Mouse (Mus musculus): ENCODE data around the gene Rpl39.
"Not testable (repeated sequence)": the region's sequence is repeated elsewhere in the genome, so short reads cannot be mapped to it uniquely, and the experiment has no call there.

The Rpl39 gene

GRCm38 (mm10) chrX:37084927-37085660 lies at the start of gene Rpl39:
Rpl39 (minus strand) TSS chrX:37085402.
- peak; percentile 80 for DNase-seq (ENCODE audit: low read depth, low spot score)

- peak; percentile 54 for DNase-seq (ENCODE audit: low read depth, low spot score)
These were observed 41.6 kb upstream of the Rpl39 start, which contains the start of gene Nkap for GRCm38 (mm10) chrX:37126671-37127358. Nkap (plus strand) TSS chrX:37126795.

- no peak for DNase-seq (ENCODE audit: low read depth, low spot score)
These were observed 40.3 kb upstream of the Rpl39 start for GRCm38 (mm10) chrX:37125511-37125910.

- DNase-seq (ENCODE audit: low read depth, low spot score), result no peak
These were observed 35.0 kb upstream of the Rpl39 start for GRCm38 (mm10) chrX:37120212-37120611.

- no peak for DNase-seq (ENCODE audit: low read depth, low spot score)
These were observed 34.4 kb upstream of the Rpl39 start for GRCm38 (mm10) chrX:37119585-37119984.

- no peak for DNase-seq (ENCODE audit: low read depth, low spot score)
These were observed 31.9 kb upstream of the Rpl39 start for GRCm38 (mm10) chrX:37117085-37117484.

- DNase-seq (ENCODE audit: low read depth, low spot score), result no peak
These were observed 25.6 kb upstream of the Rpl39 start for GRCm38 (mm10) chrX:37110881-37111193.

GRCm38 (mm10) chrX:37110193-37110880 lies 25.1 kb upstream of the Rpl39 start, which contains the start of gene Upf3b:
Upf3b (minus strand) TSS chrX:37110322.
- DNase-seq (ENCODE audit: low read depth, low spot score), result peak; percentile 89

- no peak for DNase-seq (ENCODE audit: low read depth, low spot score)
These were observed 24.5 kb upstream of the Rpl39 start for GRCm38 (mm10) chrX:37109526-37110192.

GRCm38 (mm10) chrX:37103826-37104225 lies 18.6 kb upstream of the Rpl39 start:
- DNase-seq (ENCODE audit: low read depth, low spot score), result no peak

- DNase-seq (ENCODE audit: low read depth, low spot score), result no peak
These were observed 13.5 kb upstream of the Rpl39 start for GRCm38 (mm10) chrX:37098681-37099080.

GRCm38 (mm10) chrX:37095106-37095768 lies 10.0 kb upstream of the Rpl39 start:
- DNase-seq (ENCODE audit: low read depth, low spot score), result no peak

- no peak for DNase-seq (ENCODE audit: low read depth, low spot score)
These were observed 6.3 kb upstream of the Rpl39 start for GRCm38 (mm10) chrX:37091457-37091856.

- DNase-seq (ENCODE audit: low read depth, low spot score), result no peak
These were observed 3.6 kb upstream of the Rpl39 start for GRCm38 (mm10) chrX:37088778-37089177.

- DNase-seq (ENCODE audit: low read depth, low spot score), result no peak
These were observed 463 bp upstream of the Rpl39 start for GRCm38 (mm10) chrX:37085665-37086064.

GRCm38 (mm10) chrX:37084318-37084926 lies 780 bp downstream of the Rpl39 start:
- no peak for DNase-seq (ENCODE audit: low read depth, low spot score)

- DNase-seq (ENCODE audit: low read depth, low spot score), result no peak
These were observed 4.0 kb downstream of the Rpl39 start for GRCm38 (mm10) chrX:37081194-37081593.

- DNase-seq (ENCODE audit: low read depth, low spot score), result not testable (repeated sequence)
These were observed 4.9 kb downstream of the Rpl39 start for GRCm38 (mm10) chrX:37080345-37080744.

GRCm38 (mm10) chrX:37076651-37077050 lies 8.6 kb downstream of the Rpl39 start:
- no peak for DNase-seq (ENCODE audit: low read depth, low spot score)

GRCm38 (mm10) chrX:37074262-37074892 lies 10.8 kb downstream of the Rpl39 start:
- no peak for DNase-seq (ENCODE audit: low read depth, low spot score)
